Mouse (Mus musculus): ENCODE results near the gene Zbtb45.

The Zbtb45 gene

DNA sequence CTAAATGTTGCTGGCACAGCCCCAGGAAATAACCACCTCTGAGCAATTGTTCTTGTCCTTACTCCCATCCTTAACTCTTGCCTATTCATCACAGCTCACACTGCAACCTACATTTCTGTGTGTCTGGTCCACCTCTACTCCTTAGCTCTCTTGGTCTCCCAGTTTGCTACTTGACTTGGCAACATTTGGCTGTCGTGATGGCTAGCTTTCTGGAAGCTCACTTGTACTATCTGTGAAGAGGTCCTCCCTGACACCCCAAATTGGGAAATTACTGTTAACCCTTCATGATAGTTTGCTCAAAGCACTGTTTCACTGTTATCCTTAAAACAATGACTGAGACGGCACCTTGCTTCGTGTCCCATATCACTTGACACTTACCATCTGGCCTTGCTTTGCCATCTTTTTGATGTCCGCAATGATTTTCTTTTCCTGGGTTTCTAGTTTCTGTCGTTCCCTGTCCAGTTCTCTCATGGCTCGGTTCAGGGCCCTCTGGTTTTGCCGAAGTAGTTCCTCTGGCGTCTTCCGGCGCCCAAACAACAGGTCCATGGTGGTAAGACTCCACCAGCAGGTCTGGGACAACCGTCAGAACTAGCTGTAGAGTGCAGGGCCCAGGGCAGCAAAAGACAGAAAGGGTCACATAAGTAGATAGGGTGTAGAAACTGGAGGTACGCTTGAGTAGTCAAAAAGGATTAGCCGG lies 23.8 kb upstream of the Zbtb45 start:
- no peak for DNase-seq

DNA sequence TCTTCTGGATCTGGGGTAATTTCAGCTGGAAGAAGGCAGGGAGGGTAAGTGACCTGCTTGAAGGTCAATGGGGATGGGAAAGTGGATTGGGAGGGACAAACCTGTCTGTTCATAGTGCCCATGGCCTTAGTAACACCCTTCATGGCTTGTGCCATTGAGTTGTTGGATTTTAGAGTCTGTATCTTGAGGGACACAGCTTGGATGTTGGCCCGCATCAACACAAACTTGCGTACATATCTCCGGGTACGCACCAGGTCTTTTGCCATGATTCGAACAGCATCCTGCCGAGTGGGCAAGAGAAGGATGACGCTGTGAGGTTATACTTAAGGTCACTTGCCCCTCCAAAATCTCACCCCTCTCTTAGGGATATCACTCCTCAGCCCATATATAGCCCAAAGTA lies 22.7 kb upstream of the Zbtb45 start:
- no peak for DNase-seq

DNA sequence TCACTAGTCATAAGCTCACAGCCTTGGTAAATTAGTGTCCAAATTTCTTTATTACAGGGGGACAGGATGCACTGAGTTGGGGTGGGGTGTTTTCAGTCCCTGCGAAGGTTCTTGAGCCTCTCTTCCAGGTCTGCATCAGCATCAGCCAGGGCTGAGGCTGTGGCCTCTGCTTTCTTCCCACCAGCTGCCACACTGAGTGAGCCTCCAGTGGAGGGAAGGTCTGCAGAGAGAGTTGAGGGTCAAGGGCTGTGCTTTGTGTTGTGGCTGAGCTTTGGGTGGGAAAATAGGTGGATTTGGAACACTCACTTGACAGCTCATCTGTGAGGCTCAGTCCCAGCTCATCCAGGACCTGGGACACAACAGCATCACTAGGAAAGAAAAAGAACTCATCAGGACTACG lies 22.1 kb upstream of the Zbtb45 start:
- no peak for DNase-seq

DNA sequence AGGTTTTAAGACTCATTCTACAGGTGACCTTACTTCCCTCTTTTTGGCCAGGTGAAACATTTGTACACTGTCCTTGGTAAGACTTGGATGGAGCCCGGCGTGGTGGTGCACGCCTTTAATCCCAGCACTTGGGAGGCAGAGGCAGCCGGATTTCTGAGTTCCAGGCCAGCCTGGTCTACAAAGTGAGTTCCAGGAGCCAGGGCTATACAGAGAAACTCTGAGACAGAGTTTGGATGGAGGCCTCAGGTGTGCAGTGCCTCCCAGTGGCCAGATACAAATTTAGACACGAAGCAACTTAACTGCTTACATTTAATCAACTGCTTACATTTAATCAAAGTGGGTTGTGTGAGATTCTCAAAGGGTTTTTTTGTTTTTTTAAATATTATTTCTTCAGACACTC lies 21.2 kb upstream of the Zbtb45 start:
- DNase-seq = no peak

DNA sequence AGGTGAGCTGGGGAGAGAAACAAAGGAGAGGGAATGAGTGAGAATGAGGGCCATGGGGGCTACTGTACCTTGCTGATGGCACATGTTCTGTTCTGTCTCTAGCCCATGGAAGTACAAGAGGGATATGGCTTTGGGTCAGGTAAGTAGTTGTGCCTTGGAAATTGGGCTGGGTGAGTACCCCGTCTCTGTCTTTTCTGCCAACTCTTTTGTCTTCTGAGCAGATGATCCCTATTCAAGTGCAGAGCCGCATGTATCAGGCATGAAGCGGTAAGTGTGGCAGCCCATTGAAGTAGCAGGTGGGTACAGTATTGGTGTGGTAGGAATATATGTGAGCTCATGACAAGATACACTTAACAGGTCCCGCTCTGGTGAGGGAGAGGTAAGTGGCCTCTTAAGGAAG lies 19.2 kb upstream of the Zbtb45 start:
- no peak for DNase-seq

DNA sequence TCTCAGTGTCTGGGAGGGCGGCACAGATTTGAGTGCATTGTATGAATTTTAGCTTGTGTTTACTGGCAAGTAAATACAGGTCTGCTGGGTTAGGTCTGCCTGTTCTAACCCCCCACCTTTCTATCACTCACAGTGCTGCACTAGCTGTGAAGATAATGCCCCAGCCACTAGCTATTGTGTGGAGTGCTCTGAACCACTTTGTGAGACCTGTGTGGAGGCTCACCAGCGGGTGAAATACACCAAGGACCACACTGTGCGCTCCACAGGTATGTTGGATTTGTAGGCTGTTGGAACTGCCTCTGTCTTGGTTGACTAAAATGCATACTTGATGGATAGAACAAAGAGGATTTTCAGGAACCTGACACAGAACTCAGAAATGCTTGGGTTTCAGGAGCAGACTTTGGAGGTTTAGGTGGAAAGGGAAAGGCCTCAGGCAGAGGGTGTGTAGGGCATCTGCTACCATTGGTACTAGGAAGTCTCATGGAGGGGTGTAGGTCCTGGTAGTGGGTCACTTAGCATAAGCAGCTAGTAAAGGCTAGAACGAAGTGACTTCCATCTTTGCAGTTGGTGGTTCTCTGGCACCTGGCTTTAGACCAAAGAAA lies 15.8 kb upstream of the Zbtb45 start:
- DNase-seq = peak; percentile 43

DNA sequence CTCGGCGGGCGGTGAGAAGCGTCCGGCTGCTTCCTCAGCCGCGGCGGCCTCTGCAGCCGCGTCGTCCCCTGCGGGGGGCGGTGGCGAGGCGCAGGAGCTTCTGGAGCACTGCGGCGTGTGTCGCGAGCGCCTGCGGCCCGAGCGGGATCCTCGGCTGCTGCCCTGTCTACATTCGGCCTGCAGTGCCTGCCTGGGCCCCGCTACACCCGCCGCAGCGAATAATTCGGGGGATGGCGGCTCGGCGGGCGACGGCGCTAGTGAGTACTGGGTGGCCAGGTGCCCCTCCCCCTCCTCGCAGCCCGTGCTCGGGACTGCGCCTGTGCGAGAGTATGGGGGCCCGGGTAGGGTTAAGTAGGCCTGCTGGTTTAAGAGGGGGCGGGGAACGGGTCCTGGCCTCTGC lies 15.0 kb upstream of the Zbtb45 start:
- peak; percentile 90 for DNase-seq

DNA sequence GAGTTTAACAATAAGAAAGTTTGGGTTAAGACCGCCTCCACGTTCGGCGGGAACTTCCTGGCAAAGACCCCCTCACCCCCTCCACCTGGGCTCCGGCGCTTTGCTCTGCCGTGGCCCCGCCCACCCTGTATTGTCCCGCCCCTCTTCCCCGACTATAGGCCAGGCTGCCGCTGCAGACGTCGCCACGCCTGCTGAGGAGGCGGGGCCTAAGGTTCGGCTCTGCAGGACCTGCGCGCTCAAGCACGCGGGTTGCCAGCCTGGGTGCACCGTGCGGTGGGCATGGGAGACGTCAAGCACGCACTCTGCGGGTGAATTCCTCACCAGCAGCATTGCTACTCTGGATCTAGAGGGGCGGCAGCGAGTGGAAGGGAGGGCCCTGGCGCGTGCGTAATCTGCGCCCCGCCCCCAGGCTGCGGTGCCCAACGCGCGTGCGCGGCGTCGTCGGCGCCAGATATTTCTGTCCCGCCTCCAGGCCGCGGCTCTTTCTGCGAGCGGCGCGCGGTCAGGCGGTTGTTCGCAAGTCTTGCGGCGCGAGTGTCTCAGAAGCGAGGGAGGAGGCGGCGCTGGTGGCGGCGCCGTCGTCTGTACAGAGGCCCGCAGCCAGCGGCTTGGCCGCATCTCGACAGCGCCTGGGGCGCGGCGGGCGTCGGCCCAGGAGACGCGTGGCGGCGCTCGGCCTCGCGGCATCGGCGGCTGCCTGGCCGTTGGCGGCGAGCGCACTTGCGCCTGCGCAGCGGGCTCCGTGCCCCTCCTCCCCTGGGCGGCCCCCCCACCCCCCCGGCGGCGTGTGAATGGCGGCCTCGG lies 14.3 kb upstream of the Zbtb45 start:
- DNase-seq = peak; percentile 96

DNA sequence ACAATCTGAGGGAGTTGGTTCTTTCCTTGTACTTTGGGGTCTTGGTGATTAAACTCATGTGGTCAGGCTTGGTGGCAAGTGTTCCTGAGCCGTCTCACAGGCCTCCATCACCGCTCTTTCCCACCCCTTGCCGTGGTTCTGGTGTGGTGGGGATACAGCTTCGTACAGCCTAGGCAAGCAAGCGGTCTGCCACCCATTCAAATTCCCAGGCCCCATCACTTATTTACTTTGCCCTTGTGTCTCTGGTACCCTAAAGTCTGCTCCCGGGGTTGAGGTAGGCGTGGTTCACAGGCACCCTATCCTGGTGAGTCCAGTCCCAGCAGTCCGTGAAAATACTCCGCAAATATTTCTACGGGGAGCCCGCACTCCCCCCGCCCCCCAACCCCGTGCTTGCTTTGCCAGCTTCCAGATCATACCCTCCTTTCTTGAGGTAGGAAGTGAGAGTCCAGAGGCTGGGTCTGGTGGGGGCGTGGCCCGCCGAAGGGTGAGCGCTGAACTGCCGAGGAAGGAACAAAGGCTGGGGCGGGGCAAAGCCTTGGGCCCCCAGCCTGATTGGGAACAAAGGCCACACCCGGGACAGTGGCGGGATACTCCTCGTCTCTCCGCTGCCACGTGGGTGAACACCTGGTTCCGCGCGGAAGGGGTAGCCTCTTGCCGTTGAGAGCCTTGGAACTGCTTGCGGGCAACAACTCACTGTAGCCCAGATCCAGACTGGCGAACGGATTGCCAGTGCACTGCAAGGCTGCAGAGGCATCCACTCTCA lies 13.1 kb upstream of the Zbtb45 start:
- DNase-seq = peak; percentile 82

DNA sequence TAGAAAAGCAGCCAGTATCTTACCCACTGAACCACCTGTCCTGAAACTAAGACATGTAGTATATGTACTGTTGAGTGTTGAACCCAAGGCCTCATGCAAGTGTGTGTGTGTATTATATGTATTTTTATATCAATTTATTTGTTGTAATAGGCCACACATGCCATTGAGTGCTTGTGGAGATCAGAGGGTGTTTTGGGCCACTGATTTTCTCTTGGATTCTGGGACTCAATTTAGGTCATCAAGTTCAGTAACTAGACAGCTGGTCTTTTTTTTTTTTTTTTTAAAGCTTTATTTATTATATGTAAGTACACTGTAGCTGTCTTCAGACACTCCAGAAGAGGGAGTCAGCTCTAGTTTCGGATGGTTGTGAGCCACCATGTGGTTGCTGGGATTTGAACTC lies 5.4 kb upstream of the Zbtb45 start:
- no peak for DNase-seq

DNA sequence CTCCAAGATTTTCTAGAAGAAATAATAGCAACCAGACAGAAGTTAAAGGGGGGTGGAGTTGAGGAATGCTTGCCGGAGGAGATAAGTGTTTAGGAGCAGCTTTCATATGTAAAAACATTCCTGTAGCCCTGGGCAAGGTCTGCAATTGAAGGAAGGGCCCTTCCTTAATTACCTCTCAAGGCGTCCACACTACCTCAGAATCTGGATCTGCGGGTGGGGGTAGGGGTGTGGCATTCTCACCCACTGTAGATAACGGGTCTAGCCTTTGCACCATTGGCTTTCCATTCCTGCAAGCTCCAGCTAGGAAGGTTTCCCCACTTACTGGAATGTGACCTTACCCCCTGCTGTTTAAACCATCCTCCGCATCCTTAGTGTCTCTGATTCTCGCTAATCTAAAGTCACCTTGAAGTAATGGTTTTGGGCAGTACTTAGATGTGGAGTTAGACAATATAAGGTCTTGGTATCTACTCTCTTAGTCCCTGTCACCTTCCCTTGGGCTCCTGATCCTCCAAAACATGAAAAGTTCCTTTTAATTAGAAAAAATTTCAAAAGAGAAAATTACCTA lies 4.5 kb upstream of the Zbtb45 start:
- no peak for DNase-seq

DNA sequence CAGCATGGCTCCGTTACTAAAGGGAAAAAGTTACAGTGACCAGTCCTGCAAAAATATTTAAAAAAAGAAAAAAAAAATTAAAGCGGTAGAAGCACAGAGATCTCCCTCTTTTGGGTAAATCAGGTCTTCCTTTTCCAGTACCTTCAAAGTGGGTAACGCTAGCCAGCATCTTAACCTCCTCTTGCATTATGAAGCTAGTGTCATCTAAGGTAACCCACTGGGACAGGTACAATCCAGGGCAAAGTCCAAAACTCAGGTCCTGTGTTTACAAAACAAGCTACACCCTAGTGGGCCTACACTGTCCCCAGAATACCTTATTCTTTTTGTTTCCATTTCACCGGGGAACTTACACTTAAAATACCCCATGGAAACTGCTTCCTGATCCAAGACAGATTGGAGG lies 3.8 kb upstream of the Zbtb45 start:
- no peak for DNase-seq

DNA sequence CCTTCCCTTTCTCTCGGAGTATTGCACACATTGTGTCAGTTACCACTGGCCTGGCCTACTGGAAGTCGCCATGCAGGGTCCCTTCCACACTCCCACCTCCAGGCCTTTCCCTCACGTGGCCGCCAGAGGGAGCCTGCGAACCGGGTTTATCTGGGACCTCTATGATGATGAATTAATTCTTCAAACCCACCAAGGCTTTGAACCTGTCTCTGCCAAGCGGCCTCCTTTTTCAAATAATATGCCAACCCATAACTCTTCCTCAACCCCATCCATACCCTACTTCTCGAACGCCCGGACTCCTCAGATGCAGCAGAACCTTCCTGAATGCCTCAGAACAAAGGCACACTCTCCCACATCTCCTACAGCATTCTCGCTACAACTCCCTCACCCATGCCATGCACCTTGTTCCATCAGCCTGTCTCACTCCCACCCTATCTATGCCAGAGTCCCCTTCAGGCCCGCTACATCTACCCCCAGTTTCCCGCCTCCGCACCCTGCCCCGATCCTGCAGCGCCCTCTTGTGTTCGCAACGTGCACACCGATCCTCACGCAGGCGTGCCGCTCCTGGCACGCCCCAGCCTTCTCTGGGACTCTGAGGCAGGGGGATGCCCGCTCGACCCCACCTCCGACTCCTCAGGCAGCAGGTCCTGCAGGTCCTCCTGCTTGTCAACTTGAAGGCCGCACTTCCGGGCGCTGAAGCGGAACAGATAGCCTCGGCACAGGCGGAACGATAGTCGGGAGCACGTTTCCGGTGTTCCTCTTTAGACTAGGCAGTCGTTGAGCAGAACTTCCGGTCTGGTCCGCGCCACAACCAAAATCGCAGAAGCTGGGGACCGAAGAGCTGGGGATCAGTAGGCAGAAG lies 460 bp downstream of the Zbtb45 start:
- DNase-seq = peak; percentile 95

DNA sequence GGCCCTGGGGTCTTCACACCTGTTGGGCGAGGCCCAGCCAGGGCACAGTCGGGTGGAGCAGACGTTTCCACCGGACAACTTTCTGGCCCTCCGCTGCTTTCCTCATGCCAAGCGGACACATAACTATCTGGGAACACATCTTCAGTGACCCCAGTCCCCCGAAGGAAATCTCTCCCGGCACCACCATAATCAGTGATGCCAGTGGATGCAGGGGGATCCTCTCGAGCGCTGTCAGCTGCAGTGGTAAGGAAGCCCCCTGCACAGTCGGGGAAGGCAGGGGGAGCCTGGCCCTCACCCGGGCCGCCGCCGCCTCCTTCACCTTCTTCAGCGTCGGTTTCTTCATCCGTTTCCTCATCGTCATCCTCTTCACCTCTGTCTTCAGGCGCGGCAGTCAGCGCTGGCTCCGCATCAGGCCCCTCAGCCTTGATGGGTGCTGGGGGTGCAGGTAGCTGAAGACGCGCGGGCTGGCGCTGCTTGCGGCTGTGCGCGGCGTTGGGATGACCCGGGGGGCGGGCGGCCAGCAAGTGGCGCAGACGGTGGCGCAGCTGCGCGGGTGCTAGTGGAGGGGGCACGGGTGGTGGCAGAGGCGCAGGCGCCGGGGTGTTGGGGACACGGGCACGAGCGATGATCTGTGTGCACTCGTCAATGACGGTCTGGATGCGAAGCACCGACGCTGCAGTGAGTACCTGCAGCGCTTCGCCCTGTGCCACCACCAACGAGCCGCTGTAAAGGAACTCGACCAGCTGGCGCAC lies 2.3 kb downstream of the Zbtb45 start:
- peak; percentile 59 for DNase-seq

DNA sequence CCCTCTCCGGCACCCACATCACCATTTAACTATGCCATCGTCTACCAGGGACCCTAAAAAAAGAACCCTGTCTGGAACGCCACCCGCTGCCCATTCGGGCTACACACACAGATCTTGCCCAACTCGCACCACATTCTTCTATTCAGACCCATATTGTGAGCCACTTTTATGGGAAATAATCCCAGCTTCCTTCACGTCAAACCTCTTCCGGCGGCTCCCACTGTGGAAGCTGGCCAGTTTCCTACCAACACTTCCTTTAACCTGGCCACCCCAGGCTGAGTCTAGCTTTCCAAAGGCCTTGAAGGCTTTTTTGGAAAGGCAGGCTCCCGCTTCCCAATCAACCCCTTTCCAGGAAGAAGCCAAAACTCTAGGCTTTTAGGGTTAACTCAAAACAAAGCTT lies 3.3 kb downstream of the Zbtb45 start:
- DNase-seq = no peak

DNA sequence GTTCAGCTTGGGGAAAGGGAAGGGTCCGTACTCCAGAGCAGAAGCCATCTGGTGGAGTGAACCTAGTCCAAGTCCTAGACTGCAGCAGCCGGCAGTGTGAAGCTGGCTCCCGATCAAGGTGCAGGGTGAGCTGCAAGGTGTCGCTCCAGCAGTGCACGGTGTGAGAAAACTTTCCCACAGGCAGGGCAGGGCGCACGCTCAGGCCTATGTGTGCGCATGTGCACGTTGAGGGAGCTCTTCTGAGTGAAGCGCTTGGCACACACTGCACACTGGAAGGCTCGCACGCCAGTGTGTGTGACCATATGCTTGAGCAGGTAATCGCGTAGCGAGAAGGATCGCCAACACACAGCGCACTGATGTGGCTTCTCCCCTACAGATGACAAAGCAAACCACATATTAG lies 3.8 kb downstream of the Zbtb45 start:
- peak; percentile 54 for DNase-seq

DNA sequence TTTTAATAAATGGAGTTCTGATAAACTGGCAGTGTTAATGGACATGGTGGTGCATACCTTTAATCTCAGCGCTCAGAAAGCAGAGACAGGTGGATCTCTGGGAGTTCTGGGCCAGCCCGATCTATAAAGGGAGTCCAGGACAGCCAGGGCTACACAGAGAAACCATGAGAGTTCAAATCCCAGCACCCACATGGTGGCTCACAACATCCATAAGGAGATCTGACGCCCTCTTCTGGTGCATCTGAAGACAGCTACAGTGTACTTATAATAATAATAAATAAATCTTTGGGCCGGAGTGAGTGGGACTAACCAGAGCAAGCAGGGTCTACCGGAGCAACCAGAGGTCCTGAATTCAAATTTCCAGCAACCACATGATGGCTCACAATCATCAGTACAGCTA lies 6.5 kb downstream of the Zbtb45 start:
- no peak for DNase-seq

DNA sequence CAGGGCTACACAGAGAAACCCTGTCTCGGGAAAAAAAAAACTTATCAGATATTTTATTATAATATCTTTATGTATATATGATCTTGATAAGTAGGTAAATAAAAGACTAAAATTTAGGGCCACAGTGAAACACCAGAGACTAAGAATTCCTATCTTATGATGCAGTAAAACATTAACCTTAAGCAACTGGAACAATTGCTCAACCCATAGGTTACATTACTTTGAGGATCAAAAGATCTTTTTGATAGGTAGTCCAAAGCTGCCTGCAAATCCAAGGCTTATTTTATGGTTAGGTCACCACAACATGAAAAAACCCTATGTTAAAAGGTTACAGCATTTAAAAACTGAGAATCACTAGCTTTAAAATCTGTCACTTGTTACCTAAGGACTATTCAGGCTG lies 8.2 kb downstream of the Zbtb45 start:
- no peak for DNase-seq

DNA sequence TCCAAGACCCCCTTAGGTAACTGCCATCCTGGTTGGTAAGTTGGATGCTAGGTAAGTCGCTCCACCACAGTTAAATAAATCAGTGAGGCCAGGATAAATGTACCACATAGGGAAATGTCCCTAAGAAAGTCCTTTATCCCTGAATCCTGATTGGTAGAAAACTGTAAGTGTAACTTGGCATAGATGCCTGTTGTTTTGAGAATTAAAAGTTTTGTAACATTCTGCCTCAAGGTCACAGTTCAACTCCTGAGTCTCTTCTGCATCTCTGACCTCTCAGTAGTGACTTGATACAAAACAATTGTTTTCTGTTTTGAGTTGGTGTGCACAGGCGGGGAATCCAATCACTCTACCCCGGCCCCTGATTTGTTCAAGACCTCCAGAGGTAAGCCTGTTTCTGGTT lies 11.0 kb downstream of the Zbtb45 start, which contains the start of gene Trim28:
Gene Trim28, plus strand, starts transcription at position 264 of the 400 bp plus-strand sequence.
- no peak for DNase-seq

DNA sequence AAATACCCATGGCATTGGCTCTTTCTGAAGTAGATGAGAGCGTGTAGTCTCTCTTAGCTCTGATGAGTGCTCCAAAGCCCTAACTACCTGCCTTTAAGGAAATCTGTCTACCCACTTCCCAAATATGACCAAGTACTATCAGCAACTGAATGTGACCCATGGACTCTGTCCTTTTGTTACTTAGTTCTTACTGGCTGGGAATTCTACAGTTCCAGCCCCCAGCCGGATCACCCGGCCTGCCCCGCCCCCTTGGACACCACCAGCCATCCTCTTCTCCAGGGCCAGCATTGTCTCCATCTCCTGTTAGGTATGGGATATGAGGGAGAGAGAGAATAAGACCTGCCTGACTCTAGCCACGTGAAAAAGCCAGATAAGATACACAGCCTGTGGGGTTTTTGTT lies 11.8 kb downstream of the Zbtb45 start, which contains the start of gene Slc27a5:
Gene Slc27a5, minus strand, starts transcription at position 140 of the 400 bp plus-strand sequence.
- DNase-seq = no peak

DNA sequence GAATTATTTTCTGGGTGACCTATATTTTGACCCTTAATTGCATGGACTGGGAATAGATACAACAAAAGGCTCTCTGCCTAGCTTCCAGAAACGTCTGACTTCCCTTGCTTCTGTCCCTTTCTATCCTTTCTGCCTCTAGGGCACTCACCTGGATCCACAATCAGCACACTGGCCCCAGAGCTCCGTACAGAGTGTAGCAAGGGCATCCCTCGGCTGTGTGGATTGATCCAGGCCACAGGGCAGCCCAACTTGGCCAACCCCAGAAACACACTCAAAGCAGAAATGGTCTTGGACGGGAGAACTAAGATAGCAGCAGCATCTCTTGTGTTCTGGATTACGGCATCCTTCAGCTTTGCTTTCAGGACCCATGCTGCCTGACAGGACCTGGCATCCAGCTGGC lies 12.6 kb downstream of the Zbtb45 start:
- no peak for DNase-seq
